Mouse (Mus musculus) MEL (cell line): ENCODE results near the gene Ccdc157.
"Not testable (repeated sequence)": the region's sequence is repeated elsewhere in the genome, so short reads cannot be mapped to it uniquely, and the experiment has no call there.

ENCODE experiments used
- CHD1 ChIP-seq: IDR thresholded peaks from 2 replicates; pipeline ENCODE4 v1.6.1; 2012; ENCODE audit warnings: low read depth, mild to moderate bottlenecking, inconsistent platforms, low read length, improper control_type of control experiment
- MAFK ChIP-seq: IDR thresholded peaks from 2 replicates; pipeline ENCODE4 v1.6.1; 2011; ENCODE audit warnings: low read depth, mild to moderate bottlenecking, low read length, improper control_type of control experiment, borderline replicate concordance
- POLR2A ChIP-seq, 2 experiments: IDR thresholded peaks; 2 replicates each; pipeline ENCODE4 v1.6.1; 2011 to 2012; ENCODE audit warnings: low read length in 2 of 2, mild to moderate bottlenecking in 2 of 2, control low read depth in 1 of 2, improper control_type of control experiment in 1 of 2, low read depth in 1 of 2, moderate library complexity in 1 of 2; ENCODE audit not compliant: control insufficient read depth in 1 of 2, insufficient read depth in 1 of 2, poor library complexity in 1 of 2
- RCOR1 ChIP-seq: IDR thresholded peaks from 2 replicates; pipeline ENCODE4 v1.6.1; 2012; ENCODE audit warnings: low read depth, mild to moderate bottlenecking, inconsistent platforms, low read length, improper control_type of control experiment
- TCF12 ChIP-seq: IDR thresholded peaks from 2 replicates; pipeline ENCODE4 v1.6.1; 2014; ENCODE audit warnings: low read depth, mild to moderate bottlenecking, inconsistent platforms, low read length, improper control_type of control experiment, moderate library complexity

DNA sequence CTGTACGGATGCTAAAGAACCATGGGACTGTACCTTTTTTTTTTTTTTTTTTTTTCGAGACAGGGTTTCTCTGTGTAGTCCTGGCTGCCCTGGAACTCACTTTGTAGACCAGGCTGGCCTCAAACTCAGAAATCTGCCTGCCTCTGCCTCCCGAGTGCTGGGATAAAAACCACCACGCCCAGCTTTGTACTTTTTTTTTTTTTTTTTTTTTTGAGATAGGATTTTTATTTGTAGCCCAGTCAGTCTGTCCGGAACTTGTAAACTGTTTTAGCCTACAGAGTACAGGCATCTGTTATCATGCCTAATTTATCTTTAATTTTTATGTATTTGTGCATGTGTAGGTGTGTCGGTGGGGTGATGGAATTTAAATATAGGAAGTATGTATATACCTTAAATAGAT, 25.4 kb upstream of the Ccdc157 start:
- not testable (repeated sequence) for TF ChIP-seq MAFK; TCF12; RCOR1; CHD1; POLR2A (IDR thresholded peaks at IDR 0.05; ENCODE audit: control insufficient read depth in 1 of 2, insufficient read depth in 1 of 2, low read depth in 1 of 2, low read length in 2 of 2, poor library complexity in 1 of 2)
